Mouse (Mus musculus) liver, embryonic 14.5 days (tissue): ENCODE measurements at regions not wholly inside any gene's neighbourhood (a gene's known extent, or its start where the extent isn't known, plus 50 kb on each side); places are given as distances from the start of the nearest gene placed in this dataset.

Source experiments
- CTCF ChIP-seq: IDR thresholded peaks from 2 replicates; pipeline ENCODE4 v1.5.1; 2016; ENCODE audit warnings: antibody characterized with exemption, low read depth, control low read depth
- EP300 ChIP-seq: IDR thresholded peaks from 2 replicates; pipeline ENCODE4 v1.6.1; 2016; ENCODE audit warnings: antibody characterized with exemption, low read depth

- TF ChIP-seq CTCF (no peak), EP300 (no peak)
Observed at GRCm38 (mm10) chr4:89372631-89373030, 61.8 kb upstream of the Cdkn2b start.
